Mouse (Mus musculus) ES-E14 (cell line): ENCODE measurements around the gene Prmt9. TPM values are rescaled to one million over a fixed set of nuclear protein-coding genes. Genes with fewer than 3 reads are reported as not detected.

Source experiments
- DNase-seq: peaks from one replicate; pipeline ENCODE4 v3.0.0-alpha.2; 2013; ENCODE audit warnings: low read depth, low spot score
- H3K27ac ChIP-seq: 2 replicates; pipeline ENCODE4 v1.5.1; 2012; ENCODE audit warnings: low read depth, mild to moderate bottlenecking, low read length, moderate library complexity, mixed read lengths; ENCODE audit not compliant: poor library complexity, insufficient read depth, severe bottlenecking
- H3K36me3 ChIP-seq: 2 replicates; pipeline ENCODE4 v1.6.1; 2012; ENCODE audit warnings: mild to moderate bottlenecking, low read length, moderate library complexity, mixed read lengths; ENCODE audit not compliant: control insufficient read depth, poor library complexity, insufficient read depth, severe bottlenecking
- H3K4me1 ChIP-seq, 2 experiments: fragments of 150-350 bp in 1 of 2; sonication (generic) in 1 of 2; 2 replicates each; pipeline ENCODE4 v1.6.1; 2012; ENCODE audit warnings: low read length in 2 of 2, mild to moderate bottlenecking in 1 of 2, mixed read lengths in 1 of 2; ENCODE audit not compliant: control insufficient read depth in 2 of 2, insufficient read depth in 2 of 2, poor library complexity in 1 of 2
- H3K4me3 ChIP-seq, 2 experiments: fragments of 150-350 bp in 1 of 2; sonication (generic) in 1 of 2; 2 replicates each; pipeline ENCODE4 v1.5.1; 2012; ENCODE audit warnings: low read length in 2 of 2, low read depth in 1 of 2, mild to moderate bottlenecking in 1 of 2, mixed read lengths in 1 of 2; ENCODE audit not compliant: insufficient read depth in 1 of 2, poor library complexity in 1 of 2, severe bottlenecking in 1 of 2
- H3K9ac ChIP-seq: 2 replicates; pipeline ENCODE4 v1.6.1; 2012; ENCODE audit warnings: low read depth, mild to moderate bottlenecking, low read length, mixed read lengths; ENCODE audit not compliant: poor library complexity, insufficient read depth, severe bottlenecking
- H3K9me3 ChIP-seq: fragments of 150-350 bp; sonication (generic); 2 replicates; pipeline ENCODE4 v1.6.1; 2012; ENCODE audit warnings: low read depth, mild to moderate bottlenecking, low read length; ENCODE audit not compliant: control insufficient read depth, insufficient read depth
- CHD2 ChIP-seq: IDR thresholded peaks from 2 replicates; pipeline ENCODE4 v1.6.1; 2014; ENCODE audit warnings: mild to moderate bottlenecking, low read depth, low read length, inconsistent platforms
- HCFC1 ChIP-seq: IDR thresholded peaks from 2 replicates; pipeline ENCODE4 v1.6.1; 2012; ENCODE audit warnings: low read length, inconsistent platforms, borderline replicate concordance; ENCODE audit not compliant: insufficient read depth
- MAFK ChIP-seq: IDR thresholded peaks from 2 replicates; pipeline ENCODE4 v1.6.1; 2014; ENCODE audit warnings: mild to moderate bottlenecking, low read depth, low read length, inconsistent platforms; ENCODE audit not compliant: insufficient read depth
- ZC3H11A ChIP-seq: IDR thresholded peaks from 2 replicates; pipeline ENCODE4 v1.6.1; 2012; ENCODE audit warnings: low read depth, mild to moderate bottlenecking, inconsistent platforms, low read length, borderline replicate concordance
- ZNF384 ChIP-seq: IDR thresholded peaks from 2 replicates; pipeline ENCODE4 v1.6.1; 2012; ENCODE audit warnings: low read depth, low read length, inconsistent platforms
- in situ Hi-C, 2 experiments: fragments of 600-800 bp; cut with MboI; formaldehyde crosslinking; loops; one replicate each; pipeline ENCODE4 v1.15.1; 2025; ENCODE audit warnings: low sequenced_read_pairs in 2 of 2, inconsistent platforms in 1 of 2; ENCODE audit not compliant: unreplicated experiment in 2 of 2
- total RNA-seq: library from RNA; depleted of rRNA; stranded (reverse); fragments of 300-350 nt; gene quantifications from 2 replicates; pipeline ENCODE4 v1.2.3, GENCODE M21; 2012

The Prmt9 gene
- total RNA-seq, 1 experiment = 18.2 TPM

DNA sequence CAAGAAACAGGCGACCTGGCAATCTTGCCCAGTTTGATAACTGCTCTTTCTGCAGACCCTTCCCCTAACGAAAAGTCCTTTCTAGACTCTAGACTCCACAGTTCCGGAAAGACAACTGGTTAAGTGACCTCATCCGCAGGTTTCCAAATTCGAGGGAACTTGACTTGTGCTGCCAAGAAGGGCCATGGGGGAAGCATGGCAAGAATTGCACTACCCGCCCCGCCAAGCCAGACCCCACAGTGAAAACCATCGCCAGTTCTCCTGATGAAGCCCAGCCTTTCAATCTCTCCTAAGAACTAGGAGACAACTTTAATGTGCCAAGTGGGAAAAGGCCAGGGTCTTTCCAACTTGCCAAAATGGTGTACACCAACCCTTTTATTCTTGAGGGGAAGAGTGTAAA lies 34.0 kb upstream of the Prmt9 start:
- Histone ChIP-seq H3K27ac (no peak overlapping the region), H3K36me3 (no peaks in the 10 kb centered on the region; the same call in 1 of the 2 replicates), H3K4me1 (peaks cover 3 to 12% of the 10 kb centered on the region in 2 experiments; a peak in 3 of 4 replicates), H3K9me3 (no peaks in the 10 kb centered on the region), H3K4me3 (no peak overlapping the region), H3K9ac (no peak overlapping the region)
- TF ChIP-seq HCFC1 = no peak
- no peak for TF ChIP-seq ZNF384
- no peak for TF ChIP-seq MAFK
- no peak for TF ChIP-seq ZC3H11A
- TF ChIP-seq CHD2 = no peak
- DNase-seq = no peak
- in situ Hi-C loops = no loop called here

DNA sequence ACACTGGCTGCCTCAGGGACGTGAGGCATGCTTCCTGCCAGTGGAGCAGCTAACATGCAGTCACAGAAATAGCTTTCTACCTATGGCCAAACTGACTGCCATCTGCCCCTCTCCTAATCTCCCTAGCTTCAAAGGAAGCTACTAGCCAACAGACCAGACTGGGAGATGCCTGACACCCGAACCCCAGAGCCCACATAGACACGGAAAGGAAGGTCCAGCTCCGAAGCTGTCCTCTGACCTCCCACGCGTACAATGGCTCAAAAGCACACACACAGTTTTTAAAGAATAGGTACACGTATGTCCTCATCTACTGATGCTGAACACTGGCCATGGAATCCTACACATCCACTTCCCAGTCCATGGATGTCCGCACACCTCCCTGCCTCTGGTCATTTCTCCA lies 33.4 kb upstream of the Prmt9 start:
- Histone ChIP-seq H3K9ac (no peak overlapping the region), H3K4me1 (peaks cover 3 to 10% of the 10 kb centered on the region in 2 experiments; a peak in 3 of 4 replicates)
- no peak for DNase-seq

DNA sequence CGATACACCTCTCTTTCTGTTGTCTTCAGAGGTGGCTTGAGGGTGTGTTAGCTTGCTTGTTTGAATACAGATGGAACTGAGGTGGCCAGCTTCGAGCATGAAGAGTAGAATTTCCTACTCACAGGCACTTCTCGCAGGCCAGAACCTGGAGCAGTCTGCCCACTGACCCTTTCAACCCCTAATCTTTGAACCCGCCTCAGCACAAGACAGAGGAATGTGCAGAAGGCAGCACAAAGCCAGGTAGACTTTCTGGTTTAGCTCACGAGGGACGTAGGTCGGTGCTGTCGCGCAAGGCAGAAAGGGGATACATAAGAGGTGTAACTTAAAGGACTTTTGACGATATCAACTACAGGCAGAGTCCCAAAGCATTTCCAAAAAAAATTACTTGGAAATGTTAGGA lies 32.4 kb upstream of the Prmt9 start:
- Histone ChIP-seq H3K27ac (no peak overlapping the region), H3K9me3 (no peaks in the 10 kb centered on the region), H3K36me3 (no peaks in the 10 kb centered on the region; the same call in 1 of the 2 replicates), H3K4me3 (peak overlapping the region; percentile 78 to 94), H3K9ac (peak overlapping the region; percentile 71), H3K4me1 (peaks cover 3 to 8% of the 10 kb centered on the region in 2 experiments; a peak in 3 of 4 replicates)
- no peak for DNase-seq
- in situ Hi-C loops = no loop called here
- TF ChIP-seq HCFC1 = no peak
- TF ChIP-seq MAFK = no peak
- TF ChIP-seq ZNF384 = no peak
- no peak for TF ChIP-seq CHD2
- TF ChIP-seq ZC3H11A = no peak

More for the DNA sequence above, 33.4 kb upstream of the Prmt9 start:
- no peaks in the 10 kb centered on the region for H3K9me3 ChIP-seq
- no peak overlapping the region for H3K27ac ChIP-seq
- TF ChIP-seq ZNF384 = no peak
- TF ChIP-seq MAFK = no peak
- TF ChIP-seq ZC3H11A = no peak
- no peak for TF ChIP-seq CHD2
- no peak for TF ChIP-seq HCFC1
- no peak overlapping the region for H3K4me3 ChIP-seq
- in situ Hi-C loops = no loop called here
- no peaks in the 10 kb centered on the region; the same call in 1 of the 2 replicates for H3K36me3 ChIP-seq

DNA sequence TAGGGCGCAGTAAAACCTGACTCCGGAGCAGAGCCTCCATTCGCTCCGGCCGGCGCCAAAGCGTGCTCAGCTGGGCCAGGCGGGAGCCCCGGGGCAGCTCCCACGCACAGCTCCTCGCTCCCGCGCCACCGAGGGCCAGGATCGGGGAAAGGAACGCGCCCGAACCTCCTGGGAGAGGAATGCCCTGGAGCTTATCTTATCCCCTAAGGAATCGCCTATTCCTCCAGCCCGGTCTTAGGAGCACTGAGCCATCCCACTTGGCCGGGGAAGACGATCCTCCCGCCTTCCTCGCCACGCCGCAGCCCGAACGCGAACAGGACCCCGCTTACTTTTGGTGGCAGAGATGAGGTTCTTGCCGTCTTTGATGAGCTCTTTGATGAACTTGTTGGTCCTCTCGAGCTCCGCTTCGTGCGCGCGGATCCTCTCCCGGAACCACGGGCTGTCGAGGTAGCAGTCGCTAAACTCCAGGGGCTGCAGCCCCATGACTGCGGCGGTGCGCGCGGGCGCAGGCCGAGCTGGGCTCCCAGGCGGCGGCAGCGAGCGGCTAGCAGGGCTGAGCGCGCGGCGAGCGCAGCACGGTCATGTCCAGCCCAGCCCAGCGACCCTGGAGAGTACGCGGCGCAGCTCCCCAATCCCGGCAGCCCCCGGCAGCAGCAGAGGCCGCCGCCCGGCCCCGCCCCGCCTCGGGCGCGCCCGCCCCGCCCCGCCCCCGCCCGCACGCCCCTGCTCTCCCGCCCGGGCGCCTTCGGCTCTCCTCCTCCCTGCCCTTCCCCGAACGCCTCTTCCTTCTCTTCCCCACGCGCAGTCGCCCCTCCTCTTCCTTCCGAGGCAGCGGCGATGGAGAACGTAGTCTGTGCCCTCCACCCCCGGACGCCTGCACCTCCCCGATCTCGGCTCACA lies 31.6 kb upstream of the Prmt9 start, which contains the start of gene Arhgap10:
Gene Arhgap10, minus strand, starts transcription at position 653 of the 900 bp plus-strand sequence.
- Histone ChIP-seq H3K36me3 (no peaks in the 10 kb centered on the region; the same call in 1 of the 2 replicates), H3K4me1 (peaks cover 3 to 6% of the 10 kb centered on the region in 2 experiments; a peak in 2 of 4 replicates), H3K4me3 (peak within 1 kb of the TSS; percentile 78 to 94), H3K9me3 (no peaks in the 10 kb centered on the region), H3K27ac (no peak within 1 kb of the TSS), H3K9ac (peak within 1 kb of the TSS; percentile 82)
- TF ChIP-seq MAFK (no peak), ZC3H11A (no peak)
- DNase-seq = no peak
- in situ Hi-C loops = no loop called here
